Mouse (Mus musculus): ENCODE data around the gene Ccdc105.
A peak's percentile ranks its signal among the peaks of the same experiment; 100 is the strongest.

- TF ChIP-seq POLR2A (IDR thresholded peaks at IDR 0.05; ENCODE audit: borderline replicate concordance, insufficient read depth, low read length) (peak; percentile 36; the same call in 1 of the 2 replicates), CTCF (IDR thresholded peaks at IDR 0.05; ENCODE audit: borderline replicate concordance, insufficient read depth, low read depth, low read length) (no peak)
These were observed 27.3 kb upstream of the Ccdc105 start, which contains the start of gene Slc1a6 for GRCm38 (mm10) chr10:78779981-78780651.

Data from cerebellum, adult 2 months (tissue).